Mouse (Mus musculus) monocyte, adult 2 months (primary cell): ENCODE measurements around the gene Rps28.

ENCODE experiments used
- DNase-seq, 2 experiments: peaks; one replicate each; pipeline ENCODE4 v3.0.0; 2022; ENCODE audit warnings: low spot score in 2 of 2, low read depth in 1 of 2

Rps28 gene

DNA sequence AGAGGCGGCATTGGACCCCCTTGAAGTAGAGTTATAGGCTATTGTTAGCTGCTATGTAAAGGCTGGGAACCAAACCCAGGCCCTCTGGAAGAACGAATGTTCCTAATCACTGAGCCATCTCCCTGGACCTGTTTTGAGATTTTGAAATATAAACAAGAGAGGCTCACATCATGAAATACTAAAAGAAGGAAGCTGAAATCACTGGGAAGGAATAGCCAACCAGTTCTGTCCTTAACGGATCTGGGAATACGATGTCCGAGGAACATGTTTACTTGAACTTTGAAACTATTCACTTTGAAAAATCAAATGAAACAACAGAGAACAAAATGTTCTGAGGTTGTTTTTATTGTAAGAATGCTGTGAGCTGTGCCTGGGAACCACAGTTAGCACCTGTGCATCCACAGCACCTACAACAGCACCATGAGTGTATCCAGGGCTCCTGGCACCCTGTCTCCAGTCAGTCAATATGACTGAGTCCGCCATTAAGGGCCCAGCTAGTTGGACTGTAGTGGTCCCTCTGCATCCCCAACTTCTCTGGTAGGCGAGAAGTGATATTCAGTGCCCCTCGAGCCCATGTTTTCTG is 49.7 kb downstream of the Rps28 start:
- DNase-seq: no peak

DNA sequence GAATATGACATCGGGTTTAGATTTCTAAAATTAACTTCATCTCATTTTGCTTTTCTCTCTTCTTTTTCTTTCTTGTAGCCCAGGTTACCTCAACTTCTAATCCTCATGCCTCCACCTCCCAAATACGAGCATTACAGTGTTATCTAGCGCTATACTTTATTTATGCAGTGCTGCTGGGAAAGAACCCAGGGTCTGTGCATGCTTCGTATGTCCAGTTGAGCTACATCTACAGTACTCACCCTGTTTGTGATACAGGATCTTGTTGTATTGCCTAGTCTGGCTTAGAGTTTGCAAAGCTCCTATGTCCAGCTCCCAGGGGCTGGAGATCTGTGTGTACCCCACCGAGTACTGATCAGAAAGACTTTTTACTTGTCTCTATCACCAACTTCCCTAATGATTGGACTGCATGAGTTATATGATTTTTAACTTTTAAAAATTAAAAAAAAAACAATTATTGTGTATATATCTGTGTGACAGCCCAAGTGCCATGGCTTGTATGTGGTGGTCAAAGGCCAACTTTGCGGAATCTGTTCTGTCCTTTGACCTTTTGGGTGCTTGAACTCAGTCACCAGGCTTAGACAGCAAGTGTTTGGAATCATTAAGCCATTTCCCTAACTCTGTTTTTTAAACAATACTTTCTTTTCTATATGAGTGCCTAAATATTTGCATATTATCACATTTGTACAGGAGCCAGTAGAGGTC is 50.3 kb downstream of the Rps28 start:
- no peak for DNase-seq

DNA sequence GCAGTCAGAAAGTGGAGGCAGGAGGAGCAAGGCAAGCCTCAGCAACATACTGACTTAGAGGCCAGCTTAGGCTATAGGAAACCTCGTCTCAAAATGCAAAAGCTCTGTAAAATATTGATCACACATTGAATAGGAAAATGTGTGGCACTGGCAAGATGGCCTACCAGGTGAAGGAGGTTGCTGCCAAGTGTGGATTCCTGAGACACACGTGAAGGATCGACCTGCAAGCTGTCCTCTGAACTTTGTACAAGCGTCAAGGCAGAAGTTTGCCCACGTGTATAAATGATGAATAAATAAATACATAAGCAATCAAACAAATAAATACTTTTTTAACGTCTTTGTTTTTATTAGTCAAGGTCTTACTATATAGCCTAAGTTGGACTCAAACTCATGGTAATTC is 50.9 kb downstream of the Rps28 start:
- DNase-seq: no peak

DNA sequence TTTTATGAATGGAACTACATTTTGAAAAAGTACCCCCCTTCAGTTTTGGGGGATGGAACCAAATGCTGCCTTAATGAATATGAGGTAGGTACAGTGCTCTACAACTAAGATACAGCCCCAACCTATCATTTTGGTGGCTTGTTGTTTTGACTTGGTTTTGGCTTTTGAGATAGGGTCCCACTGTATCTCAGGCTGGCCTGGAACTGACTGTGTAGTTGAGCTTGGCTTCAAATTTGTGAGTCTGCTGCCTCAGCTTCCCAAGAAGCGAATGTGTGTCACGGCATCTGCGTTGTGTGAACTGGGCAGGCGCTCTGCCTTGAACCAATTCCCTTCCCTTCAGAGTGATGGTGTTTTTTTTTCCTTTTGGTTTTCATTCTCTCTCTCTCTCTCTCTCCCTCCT is 52.7 kb downstream of the Rps28 start:
- DNase-seq: no peak
